In genomic region chr1:149856720-149857119, GRCm38 (mm10) we compare ENCODE assay signal across 8 mouse cellular contexts.
DNase-seq lines count a peak whose midpoint lies in the region; TF ChIP-seq lines count a peak whose summit lies in the region.
"Had no signal": no experiment of that assay in that cellular context is flagged by ENCODE, and none has a peak within 500 bp of the region (broad histone marks: within the 10 kb centered on the region; RNA-seq: fewer than 3 reads in every experiment).

No protein-coding gene starts in this region.

- H3K79me2 ChIP-seq in C2C12 (ENCODE audit: control insufficient read depth, insufficient read depth): no peaks in the 10 kb centered on the region

- no peak overlapping the region for H3K27ac ChIP-seq in cortical plate, adult 2 months (ENCODE audit: insufficient read depth, low read length)
- H3K27ac ChIP-seq: limb, embryonic 15.5 days had no signal

- H3K4me3 ChIP-seq in C2C12 (ENCODE audit: insufficient read depth, poor library complexity, severe bottlenecking): no peak overlapping the region
- H3K4me3 ChIP-seq in cortical plate, adult 2 months (ENCODE audit: insufficient read depth, low read length): no peak overlapping the region
- H3K4me3 ChIP-seq: limb, embryonic 15.5 days had no signal

- no peak for TF ChIP-seq POLR2A in cortical plate, adult 2 months (IDR thresholded peaks at IDR 0.05; ENCODE audit: extremely low read depth, insufficient read depth, low read length)

- no peaks in the 10 kb centered on the region for H3K79me3 ChIP-seq in C2C12 (ENCODE audit: low read depth)

- peak; percentile 21 for DNase-seq in MEL-GATA-1-ER (ENCODE audit: extremely low read depth, low read depth)
- peak; percentile 66 to 74 for DNase-seq in heart, adult 9 months (ENCODE audit: low spot score in 2 of 2)
- DNase-seq in left cerebral cortex, adult 18-20 months (ENCODE audit: low spot score in 2 of 2): peak; percentile 92
- peak; percentile 53 for DNase-seq in mesoderm, embryonic 11.5 days (ENCODE audit: low read depth, low spot score)
- DNase-seq in spleen, postnatal 10 days (ENCODE audit: low spot score in 2 of 2): peak; percentile 18 to 64

- peaks cover 3% of the 10 kb centered on the region for H3K4me1 ChIP-seq in cortical plate, adult 2 months (ENCODE audit: control insufficient read depth, insufficient read depth, low read length)
- H3K4me1 ChIP-seq: limb, embryonic 15.5 days had no signal

- no peak overlapping the region for H3ac ChIP-seq in C2C12 (ENCODE audit: control insufficient read depth, insufficient read length, low read depth)

- TF ChIP-seq CTCF in C2C12 (IDR thresholded peaks at IDR 0.05; ENCODE audit: control insufficient read depth, insufficient read depth, insufficient read length): peak; percentile 63
- peak; percentile 58 for TF ChIP-seq CTCF in cortical plate, adult 2 months (IDR thresholded peaks at IDR 0.05; ENCODE audit: extremely low read depth, insufficient read depth, low read length)

- H3K27me3 ChIP-seq in C2C12 (ENCODE audit: control insufficient read depth, insufficient read depth, insufficient read length): no peaks in the 10 kb centered on the region
- H3K27me3 ChIP-seq: limb, embryonic 15.5 days had no signal

- H3K36me3 ChIP-seq in C2C12 (ENCODE audit: control insufficient read depth, insufficient read depth): peaks cover 6% of the 10 kb centered on the region
- H3K36me3 ChIP-seq: limb, embryonic 15.5 days had no signal

TF ChIP-seq in C2C12, 6 proteins besides CTCF, POLR2A, EP300 and RAD21:
- TF ChIP-seq MAX (IDR thresholded peaks at IDR 0.05): no peak
- TF ChIP-seq USF1 (IDR thresholded peaks at IDR 0.05; ENCODE audit: low read depth): no peak
- no peak for TF ChIP-seq CEBPB (IDR thresholded peaks at IDR 0.05; ENCODE audit: low read depth)
- TF ChIP-seq MYOG (IDR thresholded peaks at IDR 0.05; ENCODE audit: control insufficient read depth, extremely low read depth, insufficient read length): no peak
- no peak for TF ChIP-seq FOSL1 (IDR thresholded peaks at IDR 0.05; ENCODE audit: insufficient read depth, low read length, poor library complexity, severe bottlenecking)
- no peak for TF ChIP-seq MYOD1 (IDR thresholded peaks at IDR 0.05; ENCODE audit: control insufficient read depth, insufficient read length, low read depth)
TF ChIP-seq in C2C12: peak in this region for 0.

Comparison
In these comparisons a context has a peak if more than half of its experiments do, and no peak if none do; other contexts are left out.
1. DNase-seq: peak in every context shown above with its lines; median percentile 92 in left cerebral cortex, adult 18-20 months; 70 in heart, adult 9 months; 53 in mesoderm, embryonic 11.5 days; 41 in spleen, postnatal 10 days; 21 in MEL-GATA-1-ER.